Mouse (Mus musculus): Measurements from ENCODE around the gene Yju2.

DNA sequence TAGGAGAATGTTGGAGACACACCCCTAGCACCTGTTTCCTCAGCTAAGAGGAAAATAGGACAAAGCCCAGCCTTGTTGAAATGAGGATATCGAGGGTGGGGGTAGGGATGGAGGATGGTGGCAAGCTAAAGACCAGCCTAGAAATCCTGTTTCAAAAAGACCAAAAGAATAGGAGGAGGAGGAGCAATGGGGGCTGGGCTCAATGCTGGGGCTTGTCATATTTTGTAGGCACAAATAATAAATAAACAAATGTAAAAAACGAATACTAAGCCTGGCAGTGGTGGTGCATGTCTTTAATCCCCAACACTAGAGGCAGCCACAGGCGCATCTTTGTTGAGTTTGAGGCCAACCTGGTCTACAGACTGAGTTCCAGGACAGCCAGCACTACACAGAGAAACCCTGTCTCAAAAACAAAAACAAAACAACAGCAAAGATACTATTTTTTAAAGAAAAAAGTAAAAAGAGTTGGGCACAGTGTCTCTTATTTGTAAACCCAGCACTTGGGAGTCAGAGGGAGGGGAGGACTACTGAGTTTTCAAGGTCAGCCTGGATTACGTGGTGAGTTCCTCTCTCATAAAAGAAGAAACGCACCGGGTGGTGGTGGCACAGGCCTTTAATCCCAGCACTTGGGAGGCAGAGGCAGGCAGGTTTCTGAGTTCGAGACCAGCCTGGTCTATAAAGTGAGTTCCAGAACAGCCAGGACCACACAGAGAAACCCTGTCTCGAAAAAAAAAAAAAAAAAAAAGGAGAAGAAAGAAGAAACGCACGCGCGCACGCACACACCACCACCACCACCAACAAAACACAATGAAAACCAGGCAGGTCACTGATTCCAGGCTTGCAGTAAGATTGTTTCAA, 944 bp upstream of the Yju2 start:
- TF ChIP-seq CTCF (IDR thresholded peaks at IDR 0.05; ENCODE audit: insufficient read depth, low read length) (no peak), POLR2A (IDR thresholded peaks at IDR 0.05; ENCODE audit: borderline replicate concordance, extremely low read depth, low read depth, low read length) (no peak)

Data from lung, adult 2 months (tissue).